Mouse (Mus musculus) stomach, embryonic 14.5 days (tissue): Measurements from ENCODE around the gene Pdzd4. TPM values are rescaled to one million over a fixed set of nuclear protein-coding genes. Genes with fewer than 3 reads are reported as not detected.

Experiments used
- ATAC-seq: fragments of 200-750 bp; cut with Nextera tagmentation; 2 replicates; pipeline ENCODE4 v1.8.0; 2017; ENCODE audit warnings: low read depth, moderate TSS enrichment; ENCODE audit not compliant: insufficient number of reproducible peaks, insufficient read depth, low FRiP score
- H3K27ac ChIP-seq: fragments of 300-500 bp; sonication (generic); 2 replicates; pipeline ENCODE4 v1.5.1; 2014; ENCODE audit warnings: mild to moderate bottlenecking, low read length, moderate library complexity, mixed read lengths
- H3K27me3 ChIP-seq: fragments of 300-500 bp; sonication (generic); 2 replicates; pipeline ENCODE4 v1.6.1; 2014; ENCODE audit warnings: low read length, control low read depth, mixed read lengths; ENCODE audit not compliant: control insufficient read depth, insufficient read depth
- H3K36me3 ChIP-seq: fragments of 300-500 bp; sonication (generic); 2 replicates; pipeline ENCODE4 v1.6.1; 2014; ENCODE audit warnings: mild to moderate bottlenecking, control low read depth, low read length, moderate library complexity, mixed read lengths; ENCODE audit not compliant: control insufficient read depth, insufficient read depth
- H3K4me1 ChIP-seq: fragments of 300-500 bp; sonication (generic); 2 replicates; pipeline ENCODE4 v1.6.1; 2014; ENCODE audit warnings: low read length, control low read depth, mixed read lengths; ENCODE audit not compliant: control insufficient read depth, insufficient read depth
- H3K4me2 ChIP-seq: fragments of 300-500 bp; sonication (generic); replicated peaks from 2 replicates; pipeline ENCODE4 v1.6.1; 2014; ENCODE audit warnings: low read depth, low read length, control low read depth
- H3K4me3 ChIP-seq: fragments of 300-500 bp; sonication (generic); 2 replicates; pipeline ENCODE4 v1.5.1; 2014; ENCODE audit warnings: low read depth, low read length, control low read depth
- H3K9ac ChIP-seq: fragments of 300-500 bp; sonication (generic); replicated peaks from 2 replicates; pipeline ENCODE4 v1.6.1; 2014; ENCODE audit warnings: low read depth, mild to moderate bottlenecking, control low read depth, low read length, moderate library complexity, mixed read lengths
- H3K9me3 ChIP-seq: fragments of 300-500 bp; sonication (generic); 2 replicates; pipeline ENCODE4 v1.6.1; 2016; ENCODE audit warnings: low read depth, low read length, control low read depth; ENCODE audit not compliant: control insufficient read depth
- WGBS: fragments of 180-500 bp; shearing (Covaris S2); extraction: QIAGEN DNeasy Blood & Tissue Kit; methylation state at CpG from one replicate; pipeline ENCODE4 v1.1.7; 2014; 5-methylcytosine and 5-hydroxymethylcytosine counted together
- polyA plus RNA-seq: library from polyadenylated mRNA; unstranded; fragments of >200 nt; fragmentation: Nextera tagmentation; extraction: Ambion mirVana; gene quantifications from 2 replicates; pipeline ENCODE4 v1.2.1, GENCODE M21; 2014

The Pdzd4 gene
- polyA plus RNA-seq: 1.6 and 1.9 TPM in 2 replicates

- Histone ChIP-seq H3K4me1 (no peaks in the 10 kb centered on the region), H3K27ac (0 out of 2 replicates have a peak within 1 kb of the TSS, but pooled peaks have one; percentile 27), H3K4me2 (peak within 1 kb of the TSS; percentile 44), H3K36me3 (no peaks in the 10 kb centered on the region), H3K4me3 (peak within 1 kb of the TSS; percentile 55), H3K9me3 (no peaks in the 10 kb centered on the region), H3K27me3 (no peaks in the 10 kb centered on the region), H3K9ac (peak within 1 kb of the TSS; percentile 64)
- WGBS: 21% methylated on average over 60 of the region's 84 CpGs
- ATAC-seq: peak; percentile 85
Measured at GRCm38 (mm10) chrX:73824185-73825151, at the start of gene Pdzd4. Pdzd4 (minus strand) TSS chrX:73824969.

- Histone ChIP-seq H3K36me3 (no peaks in the 10 kb centered on the region), H3K27ac (no peak overlapping the region), H3K4me3 (no peak overlapping the region), H3K4me1 (no peaks in the 10 kb centered on the region), H3K27me3 (no peaks in the 10 kb centered on the region), H3K9ac (no peak overlapping the region), H3K4me2 (no peak overlapping the region), H3K9me3 (no peaks in the 10 kb centered on the region)
- ATAC-seq: no peak
- 40% methylated on average over 1 of the region's 1 CpGs for WGBS
Measured at GRCm38 (mm10) chrX:73871956-73872355, 47.2 kb upstream of the Pdzd4 start.

- Histone ChIP-seq H3K36me3 (no peaks in the 10 kb centered on the region), H3K9ac (no peak overlapping the region), H3K4me3 (no peak overlapping the region), H3K9me3 (no peaks in the 10 kb centered on the region), H3K27me3 (no peaks in the 10 kb centered on the region), H3K4me1 (no peaks in the 10 kb centered on the region), H3K27ac (no peak overlapping the region), H3K4me2 (no peak overlapping the region)
- no peak for ATAC-seq
Measured at GRCm38 (mm10) chrX:73871474-73871873, 46.7 kb upstream of the Pdzd4 start.

GRCm38 (mm10) chrX:73869334-73869733 is 44.6 kb upstream of the Pdzd4 start:
- no peak overlapping the region for H3K4me3 ChIP-seq
- H3K4me1 ChIP-seq: no peaks in the 10 kb centered on the region
- H3K4me2 ChIP-seq: no peak overlapping the region
- no peak overlapping the region for H3K9ac ChIP-seq
- no peaks in the 10 kb centered on the region for H3K36me3 ChIP-seq
- no peak for ATAC-seq
- 9% methylated on average over 5 of the region's 5 CpGs for WGBS
- H3K27me3 ChIP-seq: no peaks in the 10 kb centered on the region
- H3K27ac ChIP-seq: no peak overlapping the region
- H3K9me3 ChIP-seq: no peaks in the 10 kb centered on the region

- no peak for ATAC-seq
- WGBS: 53% methylated on average over 1 of the region's 1 CpGs
- no peaks in the 10 kb centered on the region for H3K36me3 ChIP-seq
- no peaks in the 10 kb centered on the region for H3K4me1 ChIP-seq
- H3K9ac ChIP-seq: no peak overlapping the region
- H3K9me3 ChIP-seq: no peaks in the 10 kb centered on the region
- no peaks in the 10 kb centered on the region for H3K27me3 ChIP-seq
- H3K4me2 ChIP-seq: no peak overlapping the region
- no peak overlapping the region for H3K27ac ChIP-seq
- no peak overlapping the region for H3K4me3 ChIP-seq
Measured at GRCm38 (mm10) chrX:73867852-73868251, 43.1 kb upstream of the Pdzd4 start.

- H3K9ac ChIP-seq: no peak overlapping the region
- H3K36me3 ChIP-seq: no peaks in the 10 kb centered on the region
- H3K27ac ChIP-seq: no peak overlapping the region
- no peak for ATAC-seq
- H3K27me3 ChIP-seq: no peaks in the 10 kb centered on the region
- no peak overlapping the region for H3K4me3 ChIP-seq
- 39% methylated on average over 3 of the region's 3 CpGs for WGBS
- H3K9me3 ChIP-seq: no peaks in the 10 kb centered on the region
- H3K4me1 ChIP-seq: no peaks in the 10 kb centered on the region
- H3K4me2 ChIP-seq: no peak overlapping the region
Measured at GRCm38 (mm10) chrX:73867256-73867655, 42.5 kb upstream of the Pdzd4 start.

GRCm38 (mm10) chrX:73864692-73865091 is 39.9 kb upstream of the Pdzd4 start:
- Histone ChIP-seq H3K4me3 (no peak overlapping the region), H3K9ac (no peak overlapping the region), H3K9me3 (no peaks in the 10 kb centered on the region), H3K4me1 (no peaks in the 10 kb centered on the region), H3K36me3 (no peaks in the 10 kb centered on the region), H3K27ac (no peak overlapping the region), H3K27me3 (no peaks in the 10 kb centered on the region), H3K4me2 (no peak overlapping the region)
- no peak for ATAC-seq
- 41% methylated on average over 3 of the region's 3 CpGs for WGBS

GRCm38 (mm10) chrX:73855087-73855408 is 30.3 kb upstream of the Pdzd4 start:
- Histone ChIP-seq H3K4me2 (no peak overlapping the region), H3K27ac (no peak overlapping the region), H3K27me3 (no peaks in the 10 kb centered on the region), H3K9me3 (no peaks in the 10 kb centered on the region), H3K4me1 (no peaks in the 10 kb centered on the region), H3K36me3 (no peaks in the 10 kb centered on the region), H3K4me3 (no peak overlapping the region), H3K9ac (no peak overlapping the region)
- ATAC-seq: no peak
- 67% methylated on average over 3 of the region's 3 CpGs for WGBS
